Mouse (Mus musculus) lung, postnatal 0 days (tissue): Measurements from ENCODE around the gene Krt9.

Experiments
- CTCF ChIP-seq: IDR thresholded peaks from 2 replicates; pipeline ENCODE4 v1.5.1; 2016; ENCODE audit warnings: antibody characterized with exemption, mild to moderate bottlenecking
- EP300 ChIP-seq: IDR thresholded peaks from 2 replicates; pipeline ENCODE4 v1.6.1; 2016; ENCODE audit warnings: antibody characterized with exemption, mild to moderate bottlenecking, control low read depth

- no peak for TF ChIP-seq CTCF
- TF ChIP-seq EP300 = no peak
Measured at GRCm38 (mm10) chr11:100137693-100138092, 55.4 kb downstream of the Krt9 start.
